In genomic region chr13:83608851-83609516, GRCm38 (mm10) we compare ENCODE assay signal across 9 mouse cellular contexts.
DNase-seq lines count a peak whose midpoint lies in the region; TF ChIP-seq lines count a peak whose summit lies in the region.
"Had no signal": no experiment of that assay in that cellular context is flagged by ENCODE, and none has a peak within 500 bp of the region (broad histone marks: within the 10 kb centered on the region; RNA-seq: fewer than 3 reads in every experiment).

No protein-coding gene starts in this region.

- no peak for TF ChIP-seq CTCF in cortical plate, adult 2 months (IDR thresholded peaks at IDR 0.05; ENCODE audit: extremely low read depth, insufficient read depth, low read length)
- TF ChIP-seq CTCF in small intestine, adult 2 months (IDR thresholded peaks at IDR 0.05; ENCODE audit: extremely low read depth, insufficient read length, insufficient replicate concordance, low read depth, low read length) = no peak

- peak overlapping the region; percentile 84 for H3K27ac ChIP-seq in cortical plate, adult 2 months (ENCODE audit: insufficient read depth, low read length)
- peak overlapping the region; percentile 56; the same call in 1 of the 2 replicates for H3K27ac ChIP-seq in small intestine, adult 2 months (ENCODE audit: insufficient read depth, low read depth, low read length)
- H3K27ac ChIP-seq: lung, embryonic 15.5 days had no signal

- no peaks in the 10 kb centered on the region for H3K36me3 ChIP-seq in small intestine, adult 2 months (ENCODE audit: control insufficient read depth, insufficient read depth, low read length)
- H3K36me3 ChIP-seq: lung, embryonic 15.5 days had no signal

- peak; percentile 27 for DNase-seq in embryo, embryonic 10.5 days (ENCODE audit: low spot score)
- no peak for DNase-seq in embryo, embryonic 9.5 days (ENCODE audit: extremely low spot score)
- peak; percentile 10 to 14 for DNase-seq in lung, adult 18-20 months
- no peak for DNase-seq in lung, postnatal 10 days
- no peak for DNase-seq in retina, embryonic 14.5 days (ENCODE audit: low spot score)
- DNase-seq in cerebellum, postnatal 10 days = no peak

- WGBS in small intestine, adult 2 months = 63% methylated on average over 3 of the region's 3 CpGs

- TF ChIP-seq POLR2A in cortical plate, adult 2 months (IDR thresholded peaks at IDR 0.05; ENCODE audit: extremely low read depth, insufficient read depth, low read length) = no peak
- no peak for TF ChIP-seq POLR2A in small intestine, adult 2 months (IDR thresholded peaks at IDR 0.05; ENCODE audit: low read depth, low read length)

- no peak overlapping the region for H3K4me3 ChIP-seq in cortical plate, adult 2 months (ENCODE audit: insufficient read depth, low read length)
- no peak overlapping the region for H3K4me3 ChIP-seq in small intestine, adult 2 months (ENCODE audit: low read depth, low read length)
- H3K4me3 ChIP-seq: lung, embryonic 15.5 days had no signal

- no peaks in the 10 kb centered on the region for H3K27me3 ChIP-seq in small intestine, adult 2 months (ENCODE audit: control insufficient read depth, insufficient read depth, low read length)
- H3K27me3 ChIP-seq: lung, embryonic 15.5 days had no signal

- H3K4me1 ChIP-seq in cortical plate, adult 2 months (ENCODE audit: control insufficient read depth, insufficient read depth, low read length) = peaks cover 18% of the 10 kb centered on the region
- 0 out of 2 replicates have a peak, but pooled peaks cover 1% of the 10 kb centered on the region for H3K4me1 ChIP-seq in small intestine, adult 2 months (ENCODE audit: control insufficient read depth, insufficient read depth, insufficient read length, low read length)

Comparison
In these comparisons a context has a peak if more than half of its experiments do, and no peak if none do; other contexts are left out.
1. DNase-seq: peak in embryo, embryonic 10.5 days (single experiment) and lung, adult 18-20 months (2 of 2); none in embryo, embryonic 9.5 days (single experiment), lung, postnatal 10 days (single experiment), retina, embryonic 14.5 days (single experiment) and cerebellum, postnatal 10 days (0 of 2).